Mouse (Mus musculus): ENCODE measurements around the gene Olfr288. TPM values are rescaled to one million over a fixed set of nuclear protein-coding genes. Genes with fewer than 3 reads are reported as not detected.

The Olfr288 gene
- total RNA-seq, 2 experiments from 2014 or later = not detected

DNA sequence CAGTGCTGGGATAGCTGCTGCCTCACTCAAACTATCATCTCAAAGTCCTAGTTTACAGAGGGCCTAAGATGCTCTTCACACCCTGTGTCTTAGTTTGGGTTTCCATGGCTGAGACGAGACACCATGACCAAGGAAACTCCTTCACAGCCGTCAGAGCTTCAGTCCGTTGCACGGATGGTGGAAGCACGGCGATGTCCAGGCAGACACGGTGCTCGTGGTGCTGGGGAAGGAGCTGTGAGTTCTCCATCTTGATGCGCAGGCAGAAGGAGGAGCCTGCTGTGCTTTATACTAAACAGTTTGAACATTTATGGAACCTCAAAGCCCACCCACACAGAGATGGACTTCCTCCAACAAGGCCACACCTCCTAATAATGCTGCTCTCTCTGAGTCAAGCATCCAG is 58.5 kb downstream of the Olfr288 start:
- intact Hi-C loops (cut with DNase I) = no loop called here
- DNase-seq = no peak

Other genes starting within 250 kb of the Olfr288 start
- 10 to 100 TPM; 12.4 to 12.7 TPM for gene Tmem106c, start 231.3 kb downstream of the Olfr288 start, total RNA-seq (2021)
- gene Col2a1, start 190.8 kb downstream of the Olfr288 start, total RNA-seq (2021) = 1 to 10 TPM in 1 of 2 experiments, under 1 TPM in 1; 0.41 to 1.0 TPM
- gene Pfkm, start 103.0 kb downstream of the Olfr288 start, total RNA-seq (2021) = 100 to 1,000 TPM; 739 to 748 TPM
- 10 to 100 TPM; 12.9 to 13.7 TPM for gene Senp1, start 101.8 kb downstream of the Olfr288 start, total RNA-seq (2021)
- 100 to 1,000 TPM in 1 of 2 experiments, 10 to 100 TPM in 1; 99.8 to 111 TPM for gene Asb8, start 29.9 kb downstream of the Olfr288 start, total RNA-seq (2021)
- gene Ccdc184, start 28.4 kb downstream of the Olfr288 start, total RNA-seq (2021) = 1 to 10 TPM; 1.0 to 1.3 TPM
- gene Gm44579, start 25.4 kb upstream of the Olfr288 start, total RNA-seq (2021) = not detected
- gene Olfr287, start 25.5 kb upstream of the Olfr288 start, total RNA-seq (2021) = not detected
- gene Olfr286, start 38.9 kb upstream of the Olfr288 start, total RNA-seq (2021) = not detected
- not detected for gene H1fnt, start 61.8 kb upstream of the Olfr288 start, total RNA-seq (2021)
- 1 to 10 TPM; 5.8 to 6.3 TPM for gene Zfp641, start 100.6 kb upstream of the Olfr288 start, total RNA-seq (2021)
- gene Olfr285, start 121.8 kb upstream of the Olfr288 start, total RNA-seq (2021) = not detected
- not detected for gene Olfr284, start 145.4 kb upstream of the Olfr288 start, total RNA-seq (2021)
- gene Olfr283, start 185.4 kb upstream of the Olfr288 start, total RNA-seq (2021) = not detected
- gene Olfr282, start 235.7 kb upstream of the Olfr288 start, total RNA-seq (2021) = not detected